Mouse (Mus musculus) G1E-ER4 (cell line): ENCODE measurements around the gene Rgs16. TPM values are rescaled to one million over a fixed set of nuclear protein-coding genes. Genes with fewer than 3 reads are reported as not detected.

Experiments used
- GATA1 ChIP-seq: IDR thresholded peaks from one replicate; pipeline ENCODE4 v1.8.0; 2012; ENCODE audit warnings: low read length, inconsistent platforms
- polyA plus RNA-seq: library from polyadenylated mRNA; stranded (reverse); fragments of >175 nt; gene quantifications from 2 replicates; pipeline ENCODE4 v1.2.3, GENCODE M21; 2012

Gene Rgs16
- polyA plus RNA-seq, 1 experiment, result not detected

GRCm38 (mm10) chr1:153767281-153767680 is 27.1 kb downstream of the Rgs16 start:
- no peak for TF ChIP-seq GATA1

DNA sequence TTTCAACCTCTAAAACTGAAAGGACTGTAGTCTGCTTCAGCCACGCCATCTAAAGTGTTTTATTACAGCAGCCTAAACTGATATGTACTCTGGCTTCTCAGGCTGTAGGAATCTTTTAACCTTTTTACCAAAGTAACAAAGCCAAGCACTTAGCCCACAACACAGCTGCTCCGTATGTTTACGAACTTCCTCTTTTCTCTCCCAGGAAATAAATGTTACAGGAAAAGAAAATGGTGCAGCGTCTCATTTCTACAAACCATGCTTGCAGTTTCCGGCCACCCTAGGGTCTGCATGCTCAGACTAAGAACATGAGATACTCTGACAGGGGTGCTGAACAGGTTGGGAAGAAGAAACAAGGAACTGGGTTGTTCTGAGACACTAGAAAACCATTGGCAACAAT is 28.3 kb downstream of the Rgs16 start:
- TF ChIP-seq GATA1, result no peak

DNA sequence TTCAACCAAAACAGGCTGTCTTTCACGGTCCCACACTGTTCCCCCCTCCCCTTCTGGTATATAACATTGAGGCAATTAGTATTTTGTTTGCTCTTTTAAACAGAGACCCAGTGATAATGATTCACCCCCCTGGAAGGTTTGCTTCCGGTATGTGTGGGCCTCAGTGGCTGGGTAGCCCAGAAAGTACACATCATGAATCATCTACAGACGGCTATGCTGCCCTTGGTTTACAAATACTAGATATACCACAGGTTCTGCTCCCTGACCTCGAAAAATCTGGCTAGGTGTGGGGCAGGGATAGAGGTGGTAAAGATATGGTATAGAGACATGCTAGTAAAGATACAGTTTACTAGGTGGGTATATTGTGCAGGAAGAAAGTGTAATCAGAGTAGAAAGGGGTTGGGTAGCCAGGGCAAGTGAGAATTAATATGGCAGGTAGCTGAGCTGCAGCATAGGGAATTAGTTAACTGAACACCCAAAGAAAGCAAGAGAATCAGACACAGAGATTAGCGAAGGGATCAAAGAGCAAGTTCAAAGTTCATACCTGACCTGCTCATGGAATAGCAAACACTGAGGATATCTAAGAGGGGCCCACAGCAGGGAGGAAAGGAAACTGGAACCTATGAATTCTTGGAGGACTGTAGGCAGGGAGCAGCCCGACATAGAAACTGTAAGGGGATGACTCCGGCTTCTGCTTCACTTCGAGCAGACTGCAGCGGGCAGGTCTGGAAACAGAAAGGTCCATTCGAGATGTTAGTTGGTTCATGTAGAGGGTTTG is 30.0 kb downstream of the Rgs16 start:
- no peak for TF ChIP-seq GATA1

GRCm38 (mm10) chr1:153770776-153771167 is 30.6 kb downstream of the Rgs16 start:
- TF ChIP-seq GATA1, result no peak

- TF ChIP-seq GATA1, result no peak
Observed at GRCm38 (mm10) chr1:153775174-153775573, 35.0 kb downstream of the Rgs16 start.

GRCm38 (mm10) chr1:153776257-153776656 is 36.1 kb downstream of the Rgs16 start:
- no peak for TF ChIP-seq GATA1

DNA sequence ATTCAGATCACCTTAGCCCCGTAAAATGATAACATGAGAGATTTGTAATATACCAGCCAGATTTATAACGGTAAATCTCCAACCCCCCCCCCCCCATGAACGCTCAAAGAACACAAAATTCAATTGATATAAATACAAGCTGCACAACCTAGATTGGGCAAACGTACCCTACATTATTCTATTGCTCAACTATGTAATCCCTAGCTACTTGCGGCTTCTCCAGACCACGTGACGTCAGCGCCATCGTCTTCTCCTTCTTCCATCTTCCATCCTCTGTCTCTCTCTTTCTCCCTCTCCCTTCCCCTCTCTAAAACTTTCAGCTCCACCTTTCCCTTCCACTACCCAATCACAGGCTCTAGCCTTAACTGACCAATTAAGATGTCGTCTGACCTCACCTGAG is 38.1 kb downstream of the Rgs16 start:
- TF ChIP-seq GATA1, result no peak

DNA sequence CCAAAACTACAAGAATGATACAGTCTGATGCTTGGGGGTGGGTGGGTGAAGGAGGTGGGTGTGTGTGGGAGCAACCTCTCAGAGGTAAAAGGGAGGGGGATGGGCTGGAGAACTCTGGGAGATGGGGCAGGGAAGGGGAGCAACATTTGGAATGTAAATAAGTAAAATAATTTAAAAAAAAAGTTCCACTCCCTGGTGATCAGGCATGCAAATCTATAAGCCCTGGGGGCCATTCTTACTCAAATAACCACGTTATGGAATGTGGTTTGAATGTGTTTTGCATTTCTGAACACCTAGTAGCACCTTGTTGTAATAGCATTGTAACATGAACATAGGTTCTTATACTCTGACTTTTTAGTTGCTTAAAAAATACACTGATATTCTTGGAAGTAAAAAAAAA is 43.2 kb downstream of the Rgs16 start:
- no peak for TF ChIP-seq GATA1

GRCm38 (mm10) chr1:153785608-153786007 is 45.5 kb downstream of the Rgs16 start:
- TF ChIP-seq GATA1, result no peak

GRCm38 (mm10) chr1:153790708-153791107 is 50.6 kb downstream of the Rgs16 start:
- TF ChIP-seq GATA1, result no peak

DNA sequence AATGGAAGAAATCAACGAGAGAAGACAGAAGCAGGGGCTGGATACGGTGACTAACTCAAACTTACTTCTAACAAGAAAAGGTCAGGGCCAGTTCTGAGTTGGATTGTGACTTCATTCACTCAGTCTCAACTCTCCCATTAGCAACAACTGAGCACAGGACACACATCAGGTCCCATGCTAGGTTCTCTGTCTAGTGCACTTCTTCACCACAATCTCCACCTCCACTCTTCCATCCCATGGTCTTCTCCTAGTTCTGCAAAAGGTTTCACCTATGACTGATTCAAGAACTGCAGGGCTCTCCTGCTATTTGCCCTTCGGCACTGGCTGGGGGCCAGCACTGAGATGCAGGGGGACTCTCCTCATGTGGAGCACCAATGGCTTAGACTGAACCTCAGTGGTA is 54.1 kb downstream of the Rgs16 start:
- TF ChIP-seq GATA1, result no peak

Other genes with a start within 250 kb of the Rgs16 start
- gene Npl, start 190.3 kb upstream of the Rgs16 start, polyA plus RNA-seq, result not detected in 2 replicates
- not detected in 2 replicates for gene Rgs8, start 87.3 kb upstream of the Rgs16 start, polyA plus RNA-seq
- 1.4 and 2.2 TPM in 2 replicates for gene Rnasel, start 9.1 kb downstream of the Rgs16 start, polyA plus RNA-seq
- not detected in 2 replicates for gene Rgsl1, start 103.8 kb downstream of the Rgs16 start, polyA plus RNA-seq
- gene Teddm1b, start 134.0 kb downstream of the Rgs16 start, polyA plus RNA-seq, result not detected in 2 replicates
- not detected in 2 replicates for gene Teddm1a, start 151.4 kb downstream of the Rgs16 start, polyA plus RNA-seq
- 33.3 and 37.2 TPM in 2 replicates for gene Glul, start 159.6 kb downstream of the Rgs16 start, polyA plus RNA-seq
- gene Teddm2, start 159.9 kb downstream of the Rgs16 start, polyA plus RNA-seq, result 0.15 and 0.29 TPM in 2 replicates